Mouse (Mus musculus): ENCODE data around the gene Fgfr2.

Gene Fgfr2

DNA sequence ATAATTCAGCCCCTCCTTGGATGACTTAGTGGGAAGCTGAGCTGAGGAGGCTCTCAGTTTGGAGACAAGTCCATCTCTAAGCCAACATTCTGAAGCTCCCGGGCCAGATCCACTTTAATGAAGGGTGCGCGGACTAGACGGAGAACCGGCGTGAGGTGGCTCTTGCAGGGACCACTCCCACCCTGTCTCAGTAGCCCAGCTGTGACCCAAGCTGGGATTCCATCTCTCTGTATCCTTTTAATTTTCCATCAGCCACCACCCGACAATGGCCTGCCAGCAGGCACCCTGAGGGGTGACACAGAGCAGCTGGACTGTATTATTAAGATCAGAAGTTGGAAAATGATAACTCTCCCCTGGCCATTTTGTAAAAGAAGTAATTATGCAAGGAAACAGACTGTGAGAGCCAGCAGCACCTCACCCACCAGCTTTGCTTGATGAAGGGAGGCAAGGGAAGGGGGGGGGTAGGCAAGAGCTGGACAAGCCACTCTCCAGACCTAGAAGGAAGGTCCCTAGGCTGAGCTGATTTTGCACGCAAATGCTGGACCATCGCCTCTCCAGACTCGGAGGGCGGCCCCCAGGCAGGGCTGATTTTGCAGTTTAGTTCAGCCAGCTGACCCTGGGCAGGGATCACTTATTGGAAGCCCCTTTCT lies 785.8 kb downstream of the Fgfr2 start:
- no peak for DNase-seq (ENCODE audit: low read depth)

DNA sequence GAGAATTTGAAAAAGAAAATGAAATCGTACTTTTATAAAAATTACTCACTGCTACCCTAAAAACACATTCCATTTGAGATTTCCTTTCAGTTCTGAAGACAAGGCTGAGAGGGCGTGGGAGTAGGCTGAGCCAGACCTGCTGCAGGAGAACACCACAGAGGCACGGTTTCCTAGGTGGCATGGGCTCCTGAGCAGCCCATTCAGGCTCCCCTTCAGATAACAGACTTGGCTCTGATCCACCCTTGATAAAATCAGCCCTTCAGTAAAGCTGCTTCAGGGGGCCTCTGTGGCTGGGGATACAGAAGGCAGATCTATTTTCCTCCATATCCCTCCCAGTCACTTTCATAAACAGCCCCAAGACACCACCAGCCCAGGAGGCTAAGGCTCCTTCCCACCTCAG lies 786.4 kb downstream of the Fgfr2 start:
- DNase-seq (ENCODE audit: low read depth) = no peak

DNA sequence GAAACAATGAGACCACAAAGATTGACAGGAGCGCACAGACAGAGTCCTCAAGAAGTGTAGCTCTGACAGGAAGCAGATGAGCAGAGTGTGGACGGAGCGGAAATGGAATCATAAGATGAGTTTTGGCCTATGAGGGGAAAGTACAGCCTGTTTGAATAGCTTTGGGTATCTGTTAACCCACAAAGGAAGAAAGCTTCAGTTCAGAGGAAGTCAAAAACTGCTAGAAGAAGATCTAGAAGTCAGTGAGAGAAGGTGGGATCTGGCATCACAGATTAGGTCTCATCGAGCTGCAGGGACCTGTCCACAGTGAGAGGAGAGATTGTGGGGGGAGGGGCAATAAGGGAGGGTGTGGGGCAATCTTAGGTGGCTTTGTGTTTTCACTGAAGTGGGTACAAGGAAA lies 787.8 kb downstream of the Fgfr2 start:
- no peak for DNase-seq (ENCODE audit: low read depth)

DNA sequence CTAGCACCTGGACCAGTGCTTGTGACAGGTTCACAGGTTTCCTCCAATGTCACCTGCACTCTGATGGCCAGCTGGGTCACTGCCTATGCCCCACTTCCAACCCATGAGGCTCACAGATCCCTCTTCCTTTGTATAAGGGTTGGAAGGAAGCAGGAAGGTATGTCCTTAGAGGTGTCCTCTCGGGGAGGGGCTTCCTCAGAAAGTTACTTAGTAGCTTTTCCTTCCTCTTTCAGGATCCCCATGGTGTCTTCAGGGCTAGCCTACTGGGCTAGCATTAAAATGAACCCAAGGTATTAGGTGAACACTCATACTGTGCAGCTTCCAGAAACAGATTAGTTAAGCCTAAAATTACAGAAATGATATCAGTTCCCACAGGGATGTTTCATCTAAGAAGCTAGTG lies 790.1 kb downstream of the Fgfr2 start:
- no peak for DNase-seq (ENCODE audit: low read depth)

DNA sequence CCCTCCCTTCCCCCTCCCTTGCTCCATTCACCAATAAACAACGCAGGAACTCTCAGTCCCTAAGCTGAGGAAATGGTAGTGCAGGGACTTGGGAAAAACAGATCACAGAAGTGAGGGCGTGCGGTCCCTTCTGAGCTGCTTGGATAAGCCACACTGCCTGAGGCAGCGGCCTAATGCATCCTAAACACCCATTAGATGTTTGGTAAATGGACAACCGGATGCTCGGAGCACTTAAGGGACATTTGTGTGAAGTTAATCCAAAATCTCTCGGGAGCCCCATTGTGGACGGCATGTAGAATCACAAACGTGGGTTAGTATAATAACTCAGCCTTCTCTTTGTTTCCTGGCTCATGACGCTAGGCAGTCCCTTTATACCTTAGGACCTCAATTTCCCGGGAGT lies 791.0 kb downstream of the Fgfr2 start:
- DNase-seq (ENCODE audit: low read depth) = no peak

DNA sequence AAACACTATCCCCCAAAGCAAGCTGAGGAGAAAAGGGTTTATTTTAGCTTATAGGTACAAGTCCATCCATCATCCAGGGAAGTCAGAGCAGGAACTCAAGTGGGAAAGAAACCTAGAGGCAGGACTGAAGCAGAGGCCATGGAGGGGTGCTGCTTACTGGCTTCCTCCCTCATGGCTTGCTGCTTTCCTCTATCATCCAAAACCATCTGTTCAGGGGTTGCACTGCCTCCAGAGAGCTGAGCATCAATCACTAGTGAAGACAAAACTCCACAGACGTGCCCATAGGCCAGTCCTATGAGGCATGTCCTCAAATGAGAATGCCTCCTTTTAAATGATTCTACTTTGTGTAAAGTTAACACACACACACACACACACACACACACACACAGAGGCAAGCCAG lies 793.0 kb downstream of the Fgfr2 start:
- DNase-seq (ENCODE audit: low read depth) = no peak

DNA sequence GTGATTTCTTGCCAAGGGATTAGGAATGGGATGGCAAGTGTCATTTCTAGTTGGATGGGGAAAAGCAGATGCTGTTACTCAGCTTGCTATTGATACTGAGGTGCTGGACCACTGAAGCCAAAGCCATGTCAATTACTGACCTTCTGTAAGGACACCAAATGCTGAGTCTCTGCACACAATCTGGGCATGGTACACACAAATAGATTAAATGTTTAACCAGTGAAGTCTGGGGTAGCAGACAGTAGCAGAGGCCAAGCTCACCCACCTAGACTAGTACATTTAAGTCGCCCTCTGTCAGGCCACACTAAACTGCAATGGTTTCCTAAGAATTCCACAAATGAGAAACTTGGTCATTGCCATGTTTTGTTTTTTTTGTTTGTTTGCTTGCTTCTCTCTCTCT lies 794.5 kb downstream of the Fgfr2 start:
- DNase-seq (ENCODE audit: low read depth) = no peak

DNA sequence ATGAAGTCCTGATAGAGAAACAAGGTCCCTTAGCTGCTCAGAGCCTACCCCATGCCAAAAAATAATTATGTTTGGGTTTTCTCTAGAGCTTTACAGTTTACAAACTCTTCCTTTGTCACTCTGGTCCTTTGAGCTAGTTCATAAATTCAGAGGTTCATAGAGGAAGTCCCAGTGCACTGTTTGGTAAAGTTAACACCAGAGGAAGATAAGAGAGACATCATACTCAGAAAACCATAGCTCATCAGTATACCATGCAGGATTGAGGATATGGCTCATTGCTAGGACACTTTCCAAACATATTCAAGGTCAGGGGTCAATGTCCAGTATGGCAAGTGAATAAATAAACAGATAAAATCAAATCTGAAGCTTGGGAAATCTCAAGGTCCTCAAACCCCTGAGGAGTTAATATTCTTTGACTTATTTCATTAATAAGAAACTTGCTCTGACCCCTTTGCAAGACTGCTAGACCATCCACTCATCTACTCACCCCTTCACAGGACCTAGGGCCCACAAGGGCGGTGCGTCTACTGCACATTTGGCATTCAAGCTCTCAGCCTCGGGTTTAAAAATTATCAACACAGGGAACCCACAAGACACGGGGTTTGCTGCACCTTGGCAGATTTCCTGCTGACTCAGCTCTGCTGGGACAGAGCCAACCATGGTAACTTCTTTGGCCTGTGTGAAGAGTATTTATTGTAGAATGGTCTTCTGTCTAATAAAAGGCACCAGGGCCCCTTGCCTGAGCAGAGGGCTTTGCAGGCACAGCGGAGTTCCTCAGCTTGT lies 797.4 kb downstream of the Fgfr2 start:
- peak; percentile 97 for DNase-seq (ENCODE audit: low read depth)

DNA sequence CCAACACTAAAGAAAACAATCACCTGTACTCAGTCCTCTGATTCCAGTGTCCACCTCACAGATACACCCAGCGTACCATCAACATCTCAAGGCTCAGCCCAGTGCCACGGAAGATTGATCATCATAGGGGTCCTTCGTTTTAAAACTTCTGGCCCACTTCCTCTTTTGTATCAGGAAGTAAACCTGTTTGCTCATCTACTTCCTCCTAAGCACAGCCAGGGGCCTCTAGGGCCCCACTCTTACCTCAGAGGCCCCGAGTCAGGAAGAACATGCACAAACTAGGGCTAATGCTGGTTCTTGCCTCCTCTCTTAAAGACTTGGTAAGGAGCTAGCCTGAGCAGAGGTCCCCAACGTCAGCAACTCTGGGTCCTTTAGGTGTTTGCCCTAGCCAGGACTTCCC lies 799.7 kb downstream of the Fgfr2 start:
- DNase-seq (ENCODE audit: low read depth) = no peak

DNA sequence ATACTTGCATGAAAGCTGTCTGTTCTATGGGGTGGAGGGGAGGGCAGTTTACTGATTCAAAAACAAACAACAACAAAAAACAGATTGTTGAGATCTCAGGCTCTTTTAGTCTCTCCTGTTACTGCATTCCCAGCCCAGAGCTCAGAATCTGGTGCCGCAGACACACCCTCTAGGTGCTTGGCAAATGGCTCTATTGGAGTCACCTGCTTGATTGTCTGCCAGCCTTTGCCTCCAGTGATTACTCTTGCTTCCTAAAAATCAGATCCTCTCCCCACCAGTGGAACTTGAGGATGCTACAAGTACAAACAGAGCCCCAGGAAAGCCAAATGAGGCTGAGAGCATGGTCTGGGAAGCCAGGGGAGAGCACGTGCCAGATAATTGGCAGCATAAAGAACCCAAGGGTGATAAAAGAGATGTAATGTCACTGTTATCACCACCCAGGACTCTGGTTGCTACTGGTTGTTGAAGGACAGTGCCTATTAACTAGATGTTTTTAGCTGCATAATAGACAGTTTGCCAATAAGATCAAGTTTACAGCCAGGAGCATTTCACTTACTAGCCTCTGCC lies 801.7 kb downstream of the Fgfr2 start:
- DNase-seq (ENCODE audit: low read depth) = no peak

DNA sequence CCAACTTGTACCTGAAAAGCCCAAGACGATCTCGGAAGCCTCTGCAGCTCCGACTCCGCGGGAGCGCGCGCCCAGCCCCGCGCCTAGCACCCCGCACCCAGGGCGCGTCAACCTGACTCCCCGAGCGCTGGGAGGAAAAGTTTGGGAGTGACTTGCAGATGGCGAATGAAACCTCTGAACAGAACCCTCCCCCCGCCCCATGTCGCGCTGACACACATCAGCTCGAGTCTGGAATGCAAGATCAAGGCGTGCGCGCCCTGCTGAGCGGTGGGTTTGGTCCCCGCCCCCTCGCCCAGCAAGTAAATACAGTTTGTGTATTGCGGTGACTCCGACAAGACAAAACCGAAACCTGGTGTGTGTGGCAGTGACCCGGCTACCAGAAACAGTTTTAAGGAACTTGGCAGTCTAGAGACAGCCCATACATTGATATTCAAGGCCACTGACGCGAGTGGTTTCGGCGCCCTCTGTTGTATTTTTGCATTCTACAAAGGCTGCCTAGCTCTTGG lies 806.1 kb downstream of the Fgfr2 start, which contains the start of gene Chst15:
Gene Chst15, minus strand, starts transcription at position 193 of the 506 bp plus-strand sequence.
- no peak for DNase-seq (ENCODE audit: low read depth)

DNA sequence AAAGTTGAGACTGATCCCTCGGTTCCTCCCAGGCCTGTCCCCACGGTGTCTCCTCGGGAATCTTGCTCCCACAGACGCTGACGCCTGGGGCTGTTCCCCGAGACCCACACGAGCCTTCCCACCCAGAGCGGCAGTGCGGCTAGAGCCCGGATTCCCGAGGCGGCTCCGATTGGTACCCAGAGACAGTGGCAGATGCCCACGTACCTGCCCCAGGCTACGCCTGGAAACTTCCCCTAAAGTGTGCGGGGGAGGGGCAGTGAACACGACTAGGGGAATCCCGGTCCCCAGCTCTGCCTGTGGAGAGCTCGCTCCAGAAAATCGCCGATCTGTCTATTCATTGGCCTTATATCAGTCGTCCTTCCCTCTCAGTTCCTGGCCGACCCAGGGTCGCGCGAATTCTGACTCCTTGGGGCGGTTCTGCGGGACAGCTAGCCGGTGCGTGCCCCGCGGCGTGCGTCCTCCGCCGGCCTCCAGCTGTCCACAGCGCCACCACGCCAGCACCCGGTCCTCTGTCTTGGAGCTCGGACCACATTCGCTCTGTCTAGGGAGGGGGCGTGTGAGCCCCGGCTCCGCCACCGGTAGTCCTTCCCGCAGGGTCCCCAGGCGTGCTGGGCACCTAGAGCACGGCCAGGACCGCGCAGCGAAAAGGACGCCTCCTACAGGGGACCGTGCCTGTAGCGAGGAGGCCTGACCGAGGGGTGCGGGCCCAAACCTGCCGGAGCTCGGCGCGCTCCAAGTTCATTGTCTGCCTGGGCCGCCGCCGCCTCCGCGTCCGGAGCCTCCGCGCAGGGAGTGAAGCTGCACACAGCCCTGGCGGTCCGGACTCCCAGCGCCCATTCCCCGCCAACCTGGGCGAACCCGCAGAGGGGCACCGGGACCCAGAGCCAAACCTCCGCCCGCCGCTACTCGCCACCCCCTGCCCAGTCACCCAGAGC lies 806.8 kb downstream of the Fgfr2 start:
- DNase-seq (ENCODE audit: low read depth) = no peak

DNA sequence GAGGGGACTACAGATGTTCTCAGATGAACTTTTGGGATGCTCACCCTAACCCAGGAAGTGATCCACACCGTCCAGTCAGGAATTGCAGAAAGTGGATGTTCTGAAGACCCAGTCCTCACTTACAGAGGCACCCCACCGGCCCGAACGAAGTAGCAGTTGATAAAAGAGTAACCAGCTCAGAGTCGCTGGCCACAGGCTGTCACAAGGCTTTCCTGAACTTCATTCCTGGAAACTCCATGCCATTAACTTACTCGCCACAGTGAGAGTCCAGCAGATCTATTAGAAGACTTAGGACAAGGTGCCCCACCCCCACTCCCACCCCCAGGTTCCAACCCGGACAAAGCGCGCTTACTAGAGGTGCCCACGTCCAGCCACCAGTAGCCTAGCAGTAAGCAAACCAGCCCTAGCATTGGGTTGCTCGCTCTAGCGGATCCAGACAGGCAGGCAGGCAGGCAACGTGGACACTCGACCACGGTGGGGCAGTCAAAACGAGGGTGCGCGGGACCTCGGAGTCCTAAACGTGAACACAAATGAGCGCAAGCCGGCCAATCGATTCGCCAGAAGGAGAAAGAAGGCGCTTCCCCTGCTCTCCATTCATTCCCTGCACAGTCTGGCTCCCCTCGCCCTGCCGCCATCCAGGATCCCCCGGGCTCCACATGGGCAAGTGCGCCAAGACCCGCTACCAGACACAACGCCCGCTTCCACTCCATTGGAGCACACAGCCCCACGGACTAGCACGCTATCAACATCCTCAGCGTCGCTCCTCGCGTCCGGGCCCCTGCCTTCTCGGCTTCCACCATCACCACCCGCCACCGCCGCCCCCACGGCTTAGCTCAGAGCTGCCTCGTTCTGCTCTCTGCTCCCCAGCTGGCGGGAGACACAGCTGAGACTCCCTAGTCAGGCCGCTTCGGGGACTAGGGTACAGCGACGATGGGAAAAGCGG lies 807.7 kb downstream of the Fgfr2 start:
- peak; percentile 62 for DNase-seq (ENCODE audit: low read depth)

DNA sequence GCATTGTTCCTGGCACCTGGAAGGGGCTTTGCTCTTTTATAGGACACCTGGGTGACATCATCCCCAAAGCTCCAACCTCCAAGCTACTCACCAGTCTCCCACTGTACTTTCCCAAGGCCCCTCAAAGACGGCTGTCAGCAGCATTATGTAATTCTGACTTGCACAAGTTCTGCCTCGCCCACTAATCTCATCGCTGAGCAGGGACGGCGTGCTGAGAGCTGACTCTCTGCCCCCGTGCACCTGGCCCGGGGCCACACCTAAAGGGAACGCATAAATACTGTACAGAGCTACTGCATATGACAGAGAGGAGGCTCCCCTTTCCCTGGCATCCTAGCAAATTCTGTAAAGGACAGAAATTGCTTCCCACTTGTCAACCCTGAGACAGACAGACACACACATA lies 810.8 kb downstream of the Fgfr2 start:
- DNase-seq (ENCODE audit: low read depth) = no peak

DNA sequence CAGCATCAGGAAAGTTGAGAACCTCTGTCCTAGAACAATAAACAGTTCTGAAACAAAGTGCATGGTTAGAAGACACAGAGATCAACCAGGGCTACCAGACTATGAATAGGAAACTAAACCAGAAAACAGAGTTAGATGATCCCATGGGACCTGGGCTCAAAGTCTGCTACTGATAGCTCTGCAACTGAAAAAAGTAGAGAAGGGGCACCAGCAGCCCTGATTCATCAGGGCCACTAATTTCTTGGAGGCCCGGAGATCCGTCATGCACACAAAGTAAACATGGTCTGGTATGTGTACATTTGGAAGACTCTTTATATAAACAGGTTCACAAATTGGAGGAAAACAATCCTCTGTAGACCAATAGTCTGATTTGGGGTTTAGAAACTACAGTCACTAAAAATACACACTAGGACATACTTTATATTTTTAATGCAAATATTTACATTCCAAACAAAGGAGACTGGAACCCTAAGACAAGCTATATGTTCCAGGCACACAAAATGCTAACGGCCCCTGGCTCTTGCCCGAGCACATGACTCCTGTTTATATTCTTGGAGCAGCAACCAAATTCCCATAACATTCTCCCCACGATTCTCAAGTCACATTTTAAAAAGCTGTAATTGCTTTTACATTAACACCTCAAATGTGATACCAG lies 814.5 kb downstream of the Fgfr2 start:
- DNase-seq (ENCODE audit: low read depth) = no peak

DNA sequence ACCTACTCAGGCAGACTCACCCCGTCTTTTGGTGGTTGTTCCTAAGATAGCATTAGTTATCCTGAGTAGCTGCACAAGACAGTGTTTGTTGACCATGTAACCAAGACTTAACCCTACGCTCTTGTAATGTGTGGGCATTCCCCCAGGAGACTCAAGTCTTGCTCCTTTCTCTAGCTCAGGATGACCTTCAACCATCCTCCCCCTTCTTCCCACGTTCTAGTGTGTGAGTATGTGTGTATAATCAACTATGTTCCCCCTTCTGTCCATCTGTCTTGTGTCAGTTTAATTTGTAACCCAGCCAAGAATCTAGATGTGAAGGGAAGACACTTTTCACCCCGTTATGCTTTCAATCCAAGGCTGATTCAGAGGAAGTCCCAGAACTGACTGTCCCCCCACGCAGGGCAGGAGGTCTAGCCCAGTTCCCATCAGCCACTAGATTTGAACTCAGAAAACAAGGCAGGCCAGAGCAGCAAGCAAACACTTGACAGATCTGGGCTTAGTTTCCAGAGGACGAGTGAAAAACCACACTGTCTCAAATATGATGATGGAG lies 815.4 kb downstream of the Fgfr2 start:
- no peak for DNase-seq (ENCODE audit: low read depth)

DNA sequence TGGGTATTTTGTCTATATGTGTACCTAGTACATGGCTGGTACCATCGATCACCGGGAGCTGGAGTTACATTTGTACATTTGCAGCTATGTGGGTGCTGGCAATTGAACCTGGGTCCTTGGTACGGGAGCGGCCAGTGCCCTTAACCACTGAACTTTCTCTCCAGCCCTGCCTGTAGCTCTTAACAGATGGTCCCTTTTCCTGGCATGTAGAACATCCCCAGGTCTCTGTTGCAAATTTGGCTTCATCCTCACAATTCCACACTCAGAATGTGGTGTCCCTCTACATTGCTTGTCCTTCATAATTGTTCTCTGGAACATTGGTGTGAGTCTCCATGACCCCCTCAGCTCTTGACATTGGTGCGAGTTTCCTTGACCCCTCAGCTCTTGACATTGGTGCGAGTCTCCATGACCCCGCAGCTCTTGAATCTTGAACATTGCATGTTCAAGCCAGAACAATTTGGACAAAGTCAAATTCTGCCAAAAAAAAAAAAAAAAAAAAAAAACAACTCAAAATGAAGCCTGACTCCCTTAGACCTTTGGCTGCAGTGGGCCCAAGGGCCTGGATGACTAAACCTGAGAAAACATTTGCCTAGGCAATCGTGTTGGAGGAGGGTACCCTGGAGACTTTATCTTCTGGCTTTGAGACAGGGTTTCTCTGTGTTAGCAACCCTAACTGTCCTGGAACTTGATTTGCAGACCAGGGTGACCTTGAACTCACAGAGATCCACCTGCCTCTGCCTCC lies 816.3 kb downstream of the Fgfr2 start:
- no peak for DNase-seq (ENCODE audit: low read depth)

DNA sequence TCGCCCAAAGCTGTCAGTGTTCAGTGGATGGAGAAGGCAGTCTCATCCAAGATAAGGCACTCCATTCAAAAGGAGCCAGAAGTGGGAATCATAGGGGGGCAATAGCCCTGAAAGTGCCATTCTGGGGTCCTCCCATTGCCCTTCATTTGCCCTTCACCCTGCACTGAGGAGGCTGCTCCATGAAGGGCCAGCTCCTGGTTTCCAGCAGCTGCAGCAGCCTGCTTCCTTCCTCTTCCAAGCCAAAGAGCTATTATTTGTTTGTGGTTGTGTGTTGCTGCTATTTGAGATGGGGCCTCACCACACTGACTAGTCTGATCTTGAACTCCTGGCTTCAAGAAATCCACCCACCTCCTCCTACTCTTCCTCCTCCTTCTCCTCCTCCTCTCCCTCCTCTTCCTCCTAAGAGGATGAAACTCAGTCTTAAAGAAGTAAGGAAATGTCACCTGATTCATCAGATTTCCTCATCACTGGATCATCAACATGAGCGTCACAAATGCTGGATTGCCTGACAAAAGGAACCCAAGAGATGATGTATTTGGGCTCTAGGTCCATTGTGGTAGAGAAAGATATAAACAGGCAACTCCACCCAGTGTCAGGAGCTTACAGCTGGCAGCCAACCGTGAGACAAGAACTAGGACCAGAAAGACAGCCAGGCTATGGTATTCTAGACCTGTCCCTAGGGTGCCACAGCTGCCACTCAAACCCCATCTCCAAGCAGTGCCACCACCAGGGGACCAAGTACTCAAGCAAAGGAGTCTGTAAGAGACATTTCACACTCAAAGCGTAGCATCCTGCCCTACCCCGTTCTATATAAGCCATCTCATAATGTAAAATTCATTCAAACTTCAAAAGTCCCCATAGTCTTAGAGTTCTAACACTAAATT lies 817.4 kb downstream of the Fgfr2 start:
- no peak for DNase-seq (ENCODE audit: low read depth)

Data from fibroblast of lung, adult 2 months (primary cell).